Mouse (Mus musculus) forebrain, postnatal 0 days (tissue): ENCODE results near the gene Ube2d1. TPM values are rescaled to one million over a fixed set of nuclear protein-coding genes. Genes with fewer than 3 reads are reported as not detected.

Source experiments
- ATAC-seq: fragments of 200-750 bp; cut with Nextera tagmentation; 2 replicates; pipeline ENCODE4 v1.8.0; 2017; ENCODE audit warnings: mild to moderate bottlenecking, moderate library complexity
- DNase-seq: peaks from one replicate; pipeline ENCODE4 v3.0.0-alpha.2; 2015
- H3K27ac ChIP-seq: fragments of 300-500 bp; sonication (generic); 2 replicates; pipeline ENCODE4 v1.5.1; 2014; ENCODE audit warnings: low read depth, mild to moderate bottlenecking, antibody characterized with exemption, low read length, moderate library complexity, mixed read lengths
- H3K27me3 ChIP-seq: fragments of 300-500 bp; sonication (generic); 2 replicates; pipeline ENCODE4 v1.6.1; 2014; ENCODE audit warnings: mild to moderate bottlenecking, low read length, mixed read lengths; ENCODE audit not compliant: insufficient read depth
- H3K36me3 ChIP-seq: fragments of 300-500 bp; sonication (generic); 2 replicates; pipeline ENCODE4 v1.6.1; 2014; ENCODE audit warnings: mild to moderate bottlenecking, moderate library complexity; ENCODE audit not compliant: insufficient read depth
- H3K4me1 ChIP-seq: fragments of 300-500 bp; sonication (generic); 2 replicates; pipeline ENCODE4 v1.6.1; 2014; ENCODE audit warnings: antibody characterized with exemption; ENCODE audit not compliant: insufficient read depth
- H3K4me2 ChIP-seq: fragments of 300-500 bp; sonication (generic); 2 replicates; pipeline ENCODE4 v1.6.1; 2014; ENCODE audit warnings: low read depth, mild to moderate bottlenecking, moderate library complexity
- H3K4me3 ChIP-seq: fragments of 300-500 bp; sonication (generic); 2 replicates; pipeline ENCODE4 v1.5.1; 2014; ENCODE audit warnings: low read depth, low read length, mixed read lengths
- H3K9ac ChIP-seq: fragments of 300-500 bp; sonication (generic); 2 replicates; pipeline ENCODE4 v1.6.1; 2014; ENCODE audit warnings: mild to moderate bottlenecking
- H3K9me3 ChIP-seq: fragments of 300-500 bp; sonication (generic); 2 replicates; pipeline ENCODE4 v1.6.1; 2016; ENCODE audit warnings: low read length
- CTCF ChIP-seq: sonication (generic); IDR thresholded peaks from 2 replicates; pipeline ENCODE4 v1.5.1; 2016; ENCODE audit warnings: antibody characterized with exemption, control low read depth, low read depth
- WGBS: fragments of 180-500 bp; shearing (Covaris S2); extraction: QIAGEN DNeasy Blood & Tissue Kit; methylation state at CpG from one replicate; pipeline ENCODE4 v1.1.7; 2014; 5-methylcytosine and 5-hydroxymethylcytosine counted together
- polyA plus RNA-seq: library from polyadenylated mRNA; unstranded; fragments of >200 nt; fragmentation: Nextera tagmentation; extraction: Ambion mirVana; gene quantifications from 2 replicates; pipeline ENCODE4 v1.2.1, GENCODE M21; 2015
- total RNA-seq: library from RNA; depleted of rRNA; stranded (reverse); fragments of >200 nt; gene quantifications from 2 replicates; pipeline ENCODE4 v1.2.3, GENCODE M21; 2014

Gene Ube2d1
- total and polyA plus RNA-seq, 2 experiments from 2014 or later: 82.6 to 227 TPM

DNA sequence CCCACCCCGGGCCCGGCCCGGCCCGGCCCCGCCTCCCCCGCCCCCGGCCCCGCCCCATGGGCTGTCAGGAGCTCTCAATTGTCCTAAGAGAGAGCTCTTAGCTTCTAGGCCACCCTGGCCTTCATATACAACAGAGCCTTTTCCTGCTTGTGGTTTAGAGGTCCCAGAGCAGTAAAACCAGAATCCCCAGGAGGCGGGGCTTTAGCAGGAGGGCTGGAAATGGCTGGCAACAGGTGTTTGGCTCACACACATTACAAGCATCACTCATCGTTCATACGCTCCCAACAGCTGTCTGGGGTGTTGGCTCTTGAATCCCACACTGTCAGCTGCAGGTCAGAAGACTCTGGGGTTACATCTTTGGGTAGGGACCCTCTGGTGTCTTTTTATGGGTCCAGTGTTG is 7.2 kb upstream of the Ube2d1 start:
- WGBS: 10% methylated on average over 8 of the region's 11 CpGs
- TF ChIP-seq CTCF: no peak
- Histone ChIP-seq H3K27ac (no peak overlapping the region), H3K9ac (no peak overlapping the region), H3K4me1 (no peaks in the 10 kb centered on the region), H3K36me3 (no peaks in the 10 kb centered on the region), H3K4me3 (no peak overlapping the region), H3K9me3 (no peaks in the 10 kb centered on the region), H3K4me2 (no peak overlapping the region), H3K27me3 (no peaks in the 10 kb centered on the region)
- no peak for DNase-seq
- ATAC-seq: no peak

DNA sequence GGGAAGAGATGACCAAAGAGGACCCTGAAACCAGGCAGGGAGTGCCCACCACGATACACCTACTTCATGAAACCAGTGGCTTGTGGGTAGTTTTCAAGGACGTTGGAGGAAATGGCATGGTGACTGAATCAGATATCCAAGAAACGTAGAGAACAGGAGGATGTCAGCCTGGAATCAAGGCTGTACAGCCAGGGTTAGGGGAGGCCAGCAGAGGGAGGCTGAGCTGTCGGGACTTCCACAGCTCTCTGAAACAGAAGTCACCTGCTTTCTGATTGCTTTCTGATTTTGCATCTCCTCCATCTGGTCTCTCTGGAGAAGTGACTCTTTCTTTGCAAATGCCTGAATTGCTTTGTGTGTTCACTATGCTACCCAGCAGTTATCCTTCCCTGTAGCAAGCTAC is 6.7 kb upstream of the Ube2d1 start:
- H3K4me2 ChIP-seq: no peak overlapping the region
- no peak overlapping the region for H3K9ac ChIP-seq
- ATAC-seq (no peak), DNase-seq (no peak)
- H3K27ac ChIP-seq: no peak overlapping the region
- H3K4me1 ChIP-seq: no peaks in the 10 kb centered on the region
- no peak for TF ChIP-seq CTCF
- no peaks in the 10 kb centered on the region for H3K27me3 ChIP-seq
- 19% methylated on average over 4 of the region's 4 CpGs for WGBS
- no peaks in the 10 kb centered on the region for H3K9me3 ChIP-seq
- H3K36me3 ChIP-seq: no peaks in the 10 kb centered on the region
- no peak overlapping the region for H3K4me3 ChIP-seq

DNA sequence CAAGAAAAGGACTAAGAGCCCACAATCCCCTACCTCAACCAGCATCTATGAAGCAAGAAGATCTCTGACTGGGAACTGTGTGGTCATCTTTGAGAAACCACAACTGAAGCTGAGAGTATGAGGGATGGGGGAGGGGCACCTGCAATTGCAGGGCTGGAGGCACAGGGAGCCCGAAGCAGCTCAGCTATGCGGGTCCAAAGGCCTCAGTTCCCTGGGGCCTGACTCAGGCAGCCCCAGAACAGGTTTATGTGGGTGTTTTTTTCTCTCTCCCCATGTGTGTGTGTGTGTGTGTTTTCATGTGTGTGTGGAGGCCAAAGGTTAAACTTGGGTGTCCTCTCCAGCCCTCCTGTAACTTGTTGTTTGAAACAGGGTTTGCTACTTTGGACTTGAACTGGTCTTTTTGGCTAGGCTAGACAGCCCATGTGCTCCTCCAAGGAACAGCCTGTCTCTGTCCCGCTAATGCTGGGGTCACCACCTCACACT is 6.2 kb upstream of the Ube2d1 start:
- H3K4me1 ChIP-seq: no peaks in the 10 kb centered on the region
- DNase-seq (no peak), ATAC-seq (no peak)
- H3K4me3 ChIP-seq: no peak overlapping the region
- no peak overlapping the region for H3K27ac ChIP-seq
- no peaks in the 10 kb centered on the region for H3K9me3 ChIP-seq
- no peaks in the 10 kb centered on the region for H3K27me3 ChIP-seq
- H3K36me3 ChIP-seq: no peaks in the 10 kb centered on the region
- no peak overlapping the region for H3K9ac ChIP-seq
- no peak for TF ChIP-seq CTCF
- no peak overlapping the region for H3K4me2 ChIP-seq
- 16% methylated on average over 3 of the region's 3 CpGs for WGBS

DNA sequence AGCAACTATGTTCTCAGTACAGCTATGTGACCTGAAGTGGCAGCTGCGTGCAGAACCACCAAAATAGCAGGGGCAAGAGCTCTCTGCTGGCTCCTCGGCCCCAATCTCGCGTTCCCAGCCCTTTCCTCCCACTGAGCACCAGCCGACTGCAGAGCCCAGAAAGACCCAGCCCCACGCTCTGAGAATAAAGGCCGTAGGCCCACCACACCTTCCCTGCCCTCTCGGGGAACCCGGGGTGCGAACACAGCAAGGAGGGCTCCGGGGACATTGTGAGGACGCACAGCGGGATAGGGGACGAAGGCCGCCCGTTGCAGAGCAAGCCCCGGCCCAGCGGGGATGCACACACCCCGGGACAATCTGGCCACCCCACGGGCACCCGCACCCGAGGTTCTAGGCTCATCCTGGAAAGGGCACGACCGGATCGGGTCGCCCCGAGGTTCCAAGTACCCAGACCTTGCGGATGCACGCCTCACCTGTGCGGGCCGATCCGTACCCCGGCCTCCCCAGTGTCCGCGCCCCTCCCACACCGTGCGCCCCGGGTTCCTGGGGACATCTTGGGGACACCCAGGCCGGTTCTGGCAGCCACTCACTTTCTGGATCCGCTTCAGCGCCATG is 444 bp downstream of the Ube2d1 start:
- ATAC-seq (peak; percentile 67), DNase-seq (no peak)
- peaks cover 20% of the 10 kb centered on the region for H3K4me1 ChIP-seq
- H3K36me3 ChIP-seq: no peaks in the 10 kb centered on the region
- H3K27ac ChIP-seq: peak overlapping the region; percentile 93
- 1% methylated on average over 41 of the region's 41 CpGs for WGBS
- H3K4me2 ChIP-seq: peak overlapping the region; percentile 57
- peak overlapping the region; percentile 99 for H3K9ac ChIP-seq
- no peak for TF ChIP-seq CTCF
- H3K9me3 ChIP-seq: no peaks in the 10 kb centered on the region
- H3K27me3 ChIP-seq: no peaks in the 10 kb centered on the region
- peak overlapping the region; percentile 94 for H3K4me3 ChIP-seq

DNA sequence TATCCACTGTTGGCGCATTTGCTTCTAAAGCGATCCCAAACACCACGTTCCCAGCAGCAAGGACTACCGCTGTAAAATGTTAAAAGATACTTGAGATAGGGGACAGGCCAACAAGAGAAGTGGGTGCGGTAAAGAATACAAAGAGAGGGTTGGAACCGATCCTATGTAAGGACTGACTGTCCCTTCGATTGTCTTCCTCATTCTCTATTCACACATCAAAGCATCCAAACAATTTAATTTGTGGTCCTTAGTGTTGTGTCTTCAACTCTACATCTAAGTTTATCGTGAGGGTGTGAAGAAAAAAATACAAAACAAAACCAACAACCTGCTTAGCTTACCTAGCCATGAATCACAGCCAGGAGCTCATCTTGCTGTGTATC is 941 bp downstream of the Ube2d1 start:
- Histone ChIP-seq H3K9ac (peak overlapping the region; percentile 99), H3K4me1 (peaks cover 20% of the 10 kb centered on the region), H3K4me3 (peak overlapping the region; percentile 94), H3K27ac (peak overlapping the region; percentile 93), H3K36me3 (no peaks in the 10 kb centered on the region), H3K9me3 (no peaks in the 10 kb centered on the region), H3K4me2 (peak overlapping the region; percentile 57), H3K27me3 (no peaks in the 10 kb centered on the region)
- no peak for TF ChIP-seq CTCF
- peak; percentile 66 for DNase-seq
- no peak for ATAC-seq
- 6% methylated on average over 8 of the region's 8 CpGs for WGBS

DNA sequence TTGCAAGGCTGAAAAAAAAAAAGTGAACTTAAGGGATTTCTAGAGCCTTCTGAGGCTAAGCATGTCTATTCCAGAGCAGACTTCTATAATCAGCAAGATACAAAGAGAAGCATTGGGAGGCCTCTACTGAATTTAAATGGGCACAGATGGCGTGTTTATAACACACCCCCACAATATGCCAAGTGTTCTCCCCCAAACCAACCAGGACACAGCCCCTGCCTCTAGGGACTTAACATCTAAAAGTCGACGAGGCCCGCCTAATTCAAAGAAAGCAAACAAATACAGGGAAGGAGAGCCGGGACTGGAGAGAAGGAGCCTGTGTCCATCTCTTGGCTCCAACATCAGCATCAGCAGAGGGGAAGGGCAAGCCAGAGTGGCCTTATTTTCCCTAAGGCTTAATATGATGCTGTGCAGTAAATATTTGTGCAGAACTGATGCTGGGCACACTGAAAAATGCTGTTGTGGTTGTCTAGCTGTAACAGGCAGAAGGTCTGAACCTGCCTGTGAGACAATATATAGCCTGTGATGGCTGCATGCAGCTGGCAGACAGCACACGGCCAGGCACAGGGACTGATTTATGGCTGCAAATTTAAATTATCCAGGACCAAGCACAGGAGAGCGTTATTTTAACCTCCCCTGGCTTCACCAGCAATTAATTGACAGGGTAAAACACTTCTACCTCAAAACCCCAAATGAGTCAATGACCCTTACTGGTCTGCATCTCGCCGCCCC is 11.9 kb downstream of the Ube2d1 start:
- Histone ChIP-seq H3K4me1 (peaks cover 12% of the 10 kb centered on the region; the same call in 1 of the 2 replicates), H3K27me3 (no peaks in the 10 kb centered on the region), H3K36me3 (no peaks in the 10 kb centered on the region), H3K9ac (no peak overlapping the region), H3K4me2 (no peak overlapping the region), H3K9me3 (no peaks in the 10 kb centered on the region), H3K4me3 (no peak overlapping the region), H3K27ac (0 out of 2 replicates have a peak overlapping the region, but pooled peaks have one; percentile 15)
- ATAC-seq: peak; percentile 82
- TF ChIP-seq CTCF: no peak
- DNase-seq: peak; percentile 41
- 43% methylated on average over 9 of the region's 9 CpGs for WGBS

DNA sequence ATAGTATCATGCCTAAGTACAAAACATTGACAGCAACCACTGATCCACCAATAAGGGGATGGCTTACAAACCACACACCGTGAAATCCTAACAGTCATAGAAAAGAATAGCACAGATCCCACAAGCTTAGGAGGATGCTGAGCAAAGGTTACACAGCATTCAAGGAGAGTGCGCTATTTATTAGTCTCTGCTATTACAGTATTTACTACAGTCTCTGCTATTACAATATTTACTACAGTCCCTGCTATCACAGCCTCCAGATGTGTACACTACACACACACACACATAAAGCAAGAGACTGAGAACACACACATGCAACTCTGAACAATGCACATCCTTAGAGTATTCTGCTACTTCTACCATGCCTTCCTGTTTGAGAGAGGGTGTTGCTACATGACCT is 17.1 kb downstream of the Ube2d1 start:
- 86% methylated on average over 2 of the region's 2 CpGs for WGBS
- Histone ChIP-seq H3K4me2 (no peak overlapping the region), H3K9ac (no peak overlapping the region), H3K36me3 (no peaks in the 10 kb centered on the region), H3K27me3 (no peaks in the 10 kb centered on the region), H3K9me3 (no peaks in the 10 kb centered on the region), H3K4me1 (peaks cover 11% of the 10 kb centered on the region; the same call in 1 of the 2 replicates), H3K4me3 (no peak overlapping the region), H3K27ac (no peak overlapping the region)
- no peak for TF ChIP-seq CTCF
- DNase-seq (no peak), ATAC-seq (no peak)
